In the genomic region with DNA sequence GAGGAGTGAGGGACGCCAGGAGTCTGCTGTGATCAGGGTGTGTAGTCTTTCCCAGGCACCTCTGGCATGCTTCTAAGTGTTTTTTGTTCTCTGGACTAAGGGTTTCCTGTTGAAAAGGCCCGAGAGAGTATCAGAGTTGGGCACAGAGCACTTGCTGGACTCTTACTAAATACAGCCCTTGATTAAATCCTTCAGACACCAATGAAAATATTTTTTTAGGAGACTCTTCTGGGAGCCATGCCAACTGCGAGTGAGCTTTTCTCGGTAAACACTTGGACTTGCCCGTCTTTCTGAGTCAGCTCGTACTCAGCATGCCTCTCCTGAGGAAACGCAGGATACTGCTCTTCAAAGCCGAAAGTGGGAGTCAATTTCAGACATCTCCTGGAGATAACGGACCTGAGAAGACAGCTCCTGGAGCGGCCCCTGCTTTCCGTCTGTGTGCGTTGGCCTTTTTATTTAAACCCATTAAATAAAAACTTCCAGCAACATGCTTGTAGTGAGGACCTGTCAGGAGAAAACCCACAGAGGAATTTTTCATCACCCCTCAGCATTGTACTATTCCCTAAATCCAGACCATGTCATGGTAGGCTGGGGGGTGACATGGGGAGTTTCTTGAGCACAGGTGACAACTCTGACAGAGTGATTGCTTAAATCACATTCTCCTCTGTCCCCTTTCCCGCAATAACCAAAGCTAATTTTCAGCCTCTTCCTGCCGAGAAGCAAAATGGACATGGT, we compare ENCODE assay signal across 8 mouse cellular contexts.
DNase-seq lines count a peak whose midpoint lies in the region; ATAC-seq and TF ChIP-seq lines count a peak whose summit lies in the region.

No protein-coding gene starts in this region.

- no peak overlapping the region for H3K9ac ChIP-seq in hindbrain, embryonic 14.5 days
- H3K9ac ChIP-seq in hindbrain, embryonic 11.5 days (ENCODE audit: low read depth, low read length): no peak overlapping the region
- H3K9ac ChIP-seq in heart, embryonic 16.5 days (ENCODE audit: low read length): no peak overlapping the region
- H3K9ac ChIP-seq in neural tube, embryonic 15.5 days (replicated peaks): no peak overlapping the region

- H3K27ac ChIP-seq in hindbrain, embryonic 14.5 days: no peak overlapping the region
- H3K27ac ChIP-seq in hindbrain, embryonic 11.5 days (ENCODE audit: low read depth, low read length): no peak overlapping the region
- H3K27ac ChIP-seq in embryonic fibroblast, embryonic 13.5 days (ENCODE audit: insufficient read depth, low read length): peak overlapping the region; percentile 82
- H3K27ac ChIP-seq in heart, embryonic 16.5 days (ENCODE audit: low read length): peak overlapping the region; percentile 57
- no peak overlapping the region for H3K27ac ChIP-seq in neural tube, embryonic 15.5 days (replicated peaks)

- no peaks in the 10 kb centered on the region for H3K36me3 ChIP-seq in hindbrain, embryonic 14.5 days (replicated peaks; ENCODE audit: control insufficient read depth, insufficient read depth)
- H3K36me3 ChIP-seq in hindbrain, embryonic 11.5 days (ENCODE audit: control insufficient read depth, insufficient read depth, low read length): no peaks in the 10 kb centered on the region
- no peaks in the 10 kb centered on the region for H3K36me3 ChIP-seq in heart, embryonic 16.5 days (ENCODE audit: control insufficient read depth, insufficient read depth)
- no peaks in the 10 kb centered on the region for H3K36me3 ChIP-seq in neural tube, embryonic 15.5 days

- TF ChIP-seq POLR2A in embryonic fibroblast, embryonic 13.5 days (IDR thresholded peaks at IDR 0.05; ENCODE audit: low read depth, low read length): no peak

- H3K4me3 ChIP-seq in hindbrain, embryonic 14.5 days (replicated peaks; ENCODE audit: low read length): no peak overlapping the region
- no peak overlapping the region for H3K4me3 ChIP-seq in hindbrain, embryonic 11.5 days (ENCODE audit: low read depth, low read length)
- H3K4me3 ChIP-seq in embryonic fibroblast, embryonic 13.5 days (ENCODE audit: insufficient read depth, low read length): no peak overlapping the region
- no peak overlapping the region for H3K4me3 ChIP-seq in heart, embryonic 16.5 days (ENCODE audit: low read length)
- H3K4me3 ChIP-seq in neural tube, embryonic 15.5 days (replicated peaks): no peak overlapping the region

- peak; percentile 53 for DNase-seq in hindbrain, embryonic 14.5 days (ENCODE audit: low spot score)
- no peak for DNase-seq in hindbrain, embryonic 11.5 days (ENCODE audit: low spot score)
- DNase-seq in layer of hippocampus, postnatal 14 days (ENCODE audit: low spot score in 2 of 2): peak; percentile 40 to 81
- peak; percentile 80 to 82 for DNase-seq in lung, postnatal 4 days
- DNase-seq in T-cell, adult 2 months (ENCODE audit: low spot score): no peak

- TF ChIP-seq CTCF in embryonic fibroblast, embryonic 13.5 days (IDR thresholded peaks at IDR 0.05; ENCODE audit: borderline replicate concordance, insufficient read depth, low read length): no peak

- WGBS in hindbrain, embryonic 14.5 days: 76% methylated on average over 14 of the region's 14 CpGs
- 60% methylated on average over 14 of the region's 14 CpGs for WGBS in hindbrain, embryonic 11.5 days
- WGBS in heart, embryonic 16.5 days: 25% methylated on average over 14 of the region's 14 CpGs
- 76% methylated on average over 14 of the region's 14 CpGs for WGBS in neural tube, embryonic 15.5 days

- no peak for ATAC-seq in hindbrain, embryonic 14.5 days (ENCODE audit: low FRiP score)
- ATAC-seq in hindbrain, embryonic 11.5 days (ENCODE audit: low FRiP score): no peak
- ATAC-seq in heart, embryonic 16.5 days (replicated peaks; ENCODE audit: extremely low read depth, insufficient read depth, low FRiP score): peak; percentile 92
- no peak for ATAC-seq in neural tube, embryonic 15.5 days (ENCODE audit: low FRiP score)

- H3K9me3 ChIP-seq in hindbrain, embryonic 14.5 days (ENCODE audit: control insufficient read depth, low read length): no peaks in the 10 kb centered on the region
- no peaks in the 10 kb centered on the region for H3K9me3 ChIP-seq in hindbrain, embryonic 11.5 days (ENCODE audit: control insufficient read depth, low read length)
- no peaks in the 10 kb centered on the region for H3K9me3 ChIP-seq in heart, embryonic 16.5 days (replicated peaks; ENCODE audit: control insufficient read depth, low read length)
- no peaks in the 10 kb centered on the region for H3K9me3 ChIP-seq in neural tube, embryonic 15.5 days (replicated peaks)

- H3K4me2 ChIP-seq in hindbrain, embryonic 14.5 days (replicated peaks): no peak overlapping the region
- no peak overlapping the region for H3K4me2 ChIP-seq in hindbrain, embryonic 11.5 days (replicated peaks; ENCODE audit: low read depth, low read length)
- H3K4me2 ChIP-seq in heart, embryonic 16.5 days (ENCODE audit: low read depth, low read length): peak overlapping the region; percentile 4
- H3K4me2 ChIP-seq in neural tube, embryonic 15.5 days: no peak overlapping the region

- no peaks in the 10 kb centered on the region for H3K4me1 ChIP-seq in hindbrain, embryonic 14.5 days (replicated peaks; ENCODE audit: control insufficient read depth, insufficient read depth, low read length)
- H3K4me1 ChIP-seq in hindbrain, embryonic 11.5 days (replicated peaks; ENCODE audit: control insufficient read depth, insufficient read depth, low read length): no peaks in the 10 kb centered on the region
- H3K4me1 ChIP-seq in embryonic fibroblast, embryonic 13.5 days (ENCODE audit: control insufficient read depth, insufficient read depth, low read length): peaks cover 13% of the 10 kb centered on the region
- peaks cover 9% of the 10 kb centered on the region for H3K4me1 ChIP-seq in heart, embryonic 16.5 days (ENCODE audit: control insufficient read depth, insufficient read depth, low read length)
- H3K4me1 ChIP-seq in neural tube, embryonic 15.5 days: 0 out of 2 replicates have a peak, but pooled peaks cover 3% of the 10 kb centered on the region

- no peaks in the 10 kb centered on the region for H3K27me3 ChIP-seq in hindbrain, embryonic 14.5 days (ENCODE audit: control insufficient read depth, insufficient read depth, low read length)
- no peaks in the 10 kb centered on the region for H3K27me3 ChIP-seq in hindbrain, embryonic 11.5 days (ENCODE audit: control insufficient read depth, insufficient read depth, low read length)
- H3K27me3 ChIP-seq in heart, embryonic 16.5 days (ENCODE audit: control insufficient read depth, insufficient read depth, low read length): no peaks in the 10 kb centered on the region
- no peaks in the 10 kb centered on the region for H3K27me3 ChIP-seq in neural tube, embryonic 15.5 days (replicated peaks)

Comparison
In these comparisons a context has a peak if more than half of its experiments do, and no peak if none do; other contexts are left out.
1. DNase-seq: peak in hindbrain, embryonic 14.5 days (single experiment), layer of hippocampus, postnatal 14 days (2 of 2) and lung, postnatal 4 days (2 of 2); none in hindbrain, embryonic 11.5 days (single experiment) and T-cell, adult 2 months (single experiment).
2. H3K27ac ChIP-seq: peak in embryonic fibroblast, embryonic 13.5 days (single experiment) and heart, embryonic 16.5 days (single experiment); none in hindbrain, embryonic 14.5 days (single experiment), hindbrain, embryonic 11.5 days (single experiment) and neural tube, embryonic 15.5 days (single experiment).